Mouse (Mus musculus): Measurements from ENCODE around the gene Rrbp1.

Gene Rrbp1

DNA sequence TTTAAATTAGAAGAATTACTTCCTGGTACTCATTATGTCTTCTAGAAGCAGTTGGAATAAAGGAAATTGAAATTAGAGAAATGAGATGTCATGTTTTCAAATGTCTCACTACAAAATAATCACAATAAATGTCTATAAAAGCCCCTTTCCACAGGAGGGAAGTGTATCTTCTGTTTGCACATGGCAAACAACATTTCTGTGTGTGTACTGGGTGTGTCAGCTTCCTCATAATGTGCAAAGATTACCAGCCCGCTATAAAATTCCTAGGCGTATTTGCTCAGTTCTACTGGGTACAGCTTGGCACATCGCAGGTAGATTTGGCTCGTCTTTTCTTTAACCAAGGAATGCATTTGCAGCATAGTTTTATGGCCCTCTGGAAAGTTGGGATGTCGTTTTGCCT is 93.4 kb downstream of the Rrbp1 start:
- no peak for DNase-seq (ENCODE audit: low read depth, low spot score)

DNA sequence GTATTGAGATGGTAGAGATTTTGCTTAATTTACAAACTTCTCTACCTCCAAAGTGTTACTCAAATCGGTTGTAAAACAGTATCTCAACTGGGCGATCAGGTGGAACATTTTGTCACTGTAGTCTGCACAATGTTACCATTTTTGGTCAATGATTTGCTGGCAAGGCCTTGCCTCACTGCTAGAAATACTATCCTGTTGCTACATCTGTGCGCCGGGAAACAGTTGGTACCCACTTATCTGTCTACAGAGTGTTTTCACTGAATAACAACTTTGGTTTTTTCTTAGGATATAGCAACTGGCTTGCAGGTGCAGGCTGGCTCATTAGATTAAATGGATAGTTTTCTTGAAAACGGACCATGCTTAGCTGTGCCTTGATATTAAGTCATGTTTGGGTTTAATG is 94.8 kb downstream of the Rrbp1 start:
- no peak for DNase-seq (ENCODE audit: low read depth, low spot score)

DNA sequence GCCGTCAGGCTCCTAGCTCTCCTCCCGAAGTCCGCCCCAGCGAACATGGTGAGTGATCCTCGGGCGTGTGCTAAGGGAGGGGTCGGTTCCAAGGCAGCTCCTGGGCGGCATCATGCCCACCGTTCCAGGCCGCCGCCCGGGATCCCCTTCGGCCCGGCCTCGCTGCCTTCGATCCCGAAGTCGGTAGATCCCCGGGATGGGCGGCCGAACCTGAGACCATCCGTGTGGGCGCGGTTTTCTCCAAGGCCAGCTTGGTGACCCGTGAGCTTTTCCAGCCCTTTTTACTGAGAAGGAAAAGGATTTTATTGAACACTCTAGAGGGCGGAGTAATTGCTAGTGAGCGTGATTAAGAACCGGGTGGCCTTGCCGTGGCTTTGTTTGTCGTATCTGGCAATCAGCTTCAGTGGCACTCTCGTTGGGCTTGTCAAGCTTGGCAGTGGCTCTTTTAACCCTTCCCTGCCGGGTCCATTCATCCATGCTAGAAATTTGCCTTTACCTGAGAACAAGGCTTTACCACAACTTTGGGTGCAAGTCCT is 95.4 kb downstream of the Rrbp1 start:
- DNase-seq (ENCODE audit: low read depth, low spot score) = no peak

DNA sequence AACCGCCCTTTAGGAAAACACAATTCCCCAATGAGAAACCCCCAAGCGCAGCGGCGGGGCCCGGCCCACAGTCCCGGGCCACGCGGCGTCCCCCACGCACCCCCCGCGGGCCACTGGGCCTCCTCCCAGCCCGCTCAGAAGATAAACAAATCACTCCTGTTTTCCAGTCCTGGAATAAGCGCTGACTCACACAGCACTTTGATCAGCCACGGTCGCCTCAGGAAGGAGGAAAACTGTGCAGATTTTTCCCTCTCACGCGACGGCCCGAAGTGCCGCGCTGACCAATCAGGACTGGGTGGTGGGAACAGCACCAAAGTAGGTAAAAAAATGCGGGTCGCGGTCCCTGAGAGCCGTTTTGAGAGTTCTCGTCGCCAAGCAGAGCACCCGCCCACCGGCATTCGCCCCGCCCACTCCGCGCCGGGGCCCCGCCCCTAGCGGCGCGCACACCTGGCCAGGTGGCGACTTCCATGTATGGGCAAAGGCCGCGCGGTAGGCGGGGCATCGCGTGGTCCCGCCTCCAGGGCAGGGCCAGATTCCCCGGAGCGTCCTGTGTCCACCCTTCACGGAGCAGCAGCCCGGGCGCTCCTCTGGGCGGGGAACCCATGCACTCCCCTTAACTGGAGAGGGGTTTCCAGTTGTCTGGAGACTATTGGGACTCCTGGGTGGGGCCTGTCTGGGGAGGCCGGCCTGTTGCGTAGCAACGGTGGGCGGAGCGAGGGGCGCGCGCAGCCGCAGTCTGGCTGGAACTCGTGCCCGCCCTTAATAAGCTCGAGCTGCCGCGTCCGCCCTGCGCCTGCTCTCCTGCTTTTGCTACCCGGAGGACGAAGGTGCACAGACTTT is 96.1 kb downstream of the Rrbp1 start, which contains the start of gene Dstn:
TSS of gene Dstn (plus strand) at position 561 of the 840 bp plus-strand sequence.
- peak; percentile 94 for DNase-seq (ENCODE audit: low read depth, low spot score)

DNA sequence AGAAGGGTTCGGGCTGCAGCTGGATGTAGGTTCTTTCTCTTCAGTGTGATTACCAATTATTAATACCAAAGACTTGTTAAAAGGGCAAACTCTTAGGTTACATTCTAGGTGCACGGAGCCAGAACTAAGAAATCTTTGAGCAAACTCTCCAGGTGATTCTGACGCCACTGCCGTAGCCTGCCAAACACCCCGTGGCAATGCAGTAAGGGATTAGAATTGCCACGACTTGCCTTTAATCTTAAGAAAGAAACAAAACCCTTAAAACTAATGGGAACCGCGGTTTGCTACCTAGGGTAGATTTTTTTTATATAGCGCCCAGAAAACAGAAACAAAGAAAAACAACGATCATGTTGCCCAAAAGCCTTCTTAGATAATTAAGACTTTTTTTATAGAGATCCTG is 96.8 kb downstream of the Rrbp1 start:
- DNase-seq (ENCODE audit: low read depth, low spot score) = no peak

DNA sequence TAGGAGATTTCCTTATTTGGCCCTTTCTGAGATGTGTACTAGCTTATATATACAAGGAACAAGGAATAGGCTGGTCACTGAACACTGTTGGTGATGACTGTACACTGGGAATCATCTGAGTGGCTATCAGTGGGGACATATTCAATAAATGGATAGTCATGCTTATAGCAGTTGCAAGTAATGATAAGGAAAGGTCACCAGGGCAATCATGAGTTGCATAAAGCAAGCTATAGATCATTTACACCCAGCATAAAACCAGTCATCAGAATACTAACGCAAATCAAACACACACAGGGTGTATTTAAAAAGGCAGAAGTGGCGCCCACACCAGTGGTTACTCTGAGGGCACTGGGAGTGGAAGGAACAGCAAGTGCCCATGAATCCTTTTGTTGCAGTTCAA is 98.9 kb downstream of the Rrbp1 start:
- DNase-seq (ENCODE audit: low read depth, low spot score) = no peak

DNA sequence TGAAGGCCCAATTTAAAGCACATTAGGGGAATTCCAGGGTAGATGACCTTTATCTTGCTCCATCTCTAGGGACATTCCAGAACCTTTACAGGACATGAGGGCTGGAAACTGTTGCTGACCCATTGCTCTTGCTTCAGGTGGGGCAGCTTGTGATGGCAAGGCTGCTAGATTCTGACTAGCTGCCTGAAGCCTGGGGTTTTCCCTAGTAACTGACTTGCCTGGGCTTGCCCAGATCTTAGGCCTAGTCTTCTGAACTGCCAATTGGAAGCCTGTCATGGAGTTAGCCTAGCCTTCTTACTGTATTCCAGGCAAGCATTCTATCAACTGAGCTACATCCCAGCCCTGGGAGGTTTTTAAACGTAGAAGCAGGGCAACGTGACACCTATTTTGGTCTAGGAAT is 101.8 kb downstream of the Rrbp1 start:
- DNase-seq (ENCODE audit: low read depth, low spot score) = no peak

DNA sequence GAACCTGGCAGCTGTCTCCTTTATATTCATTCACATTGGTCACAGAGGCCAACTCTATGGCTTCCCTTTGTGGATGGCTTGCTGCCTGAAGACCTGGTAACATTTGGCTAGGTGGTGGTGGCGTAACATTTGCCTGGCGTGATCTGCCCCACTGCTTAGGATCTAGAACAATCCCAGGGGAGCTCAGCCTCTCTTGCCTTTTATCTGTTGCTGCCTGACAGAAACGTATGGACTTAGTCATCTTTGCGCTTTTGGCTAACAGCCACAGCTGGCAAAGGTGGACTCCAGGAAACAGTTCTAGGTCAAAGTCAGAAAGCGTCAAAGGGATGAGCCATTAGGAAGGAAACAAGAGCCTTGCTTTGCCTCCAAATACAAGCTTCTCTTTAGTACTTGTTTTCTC is 106.2 kb downstream of the Rrbp1 start:
- no peak for DNase-seq (ENCODE audit: low read depth, low spot score)

DNA sequence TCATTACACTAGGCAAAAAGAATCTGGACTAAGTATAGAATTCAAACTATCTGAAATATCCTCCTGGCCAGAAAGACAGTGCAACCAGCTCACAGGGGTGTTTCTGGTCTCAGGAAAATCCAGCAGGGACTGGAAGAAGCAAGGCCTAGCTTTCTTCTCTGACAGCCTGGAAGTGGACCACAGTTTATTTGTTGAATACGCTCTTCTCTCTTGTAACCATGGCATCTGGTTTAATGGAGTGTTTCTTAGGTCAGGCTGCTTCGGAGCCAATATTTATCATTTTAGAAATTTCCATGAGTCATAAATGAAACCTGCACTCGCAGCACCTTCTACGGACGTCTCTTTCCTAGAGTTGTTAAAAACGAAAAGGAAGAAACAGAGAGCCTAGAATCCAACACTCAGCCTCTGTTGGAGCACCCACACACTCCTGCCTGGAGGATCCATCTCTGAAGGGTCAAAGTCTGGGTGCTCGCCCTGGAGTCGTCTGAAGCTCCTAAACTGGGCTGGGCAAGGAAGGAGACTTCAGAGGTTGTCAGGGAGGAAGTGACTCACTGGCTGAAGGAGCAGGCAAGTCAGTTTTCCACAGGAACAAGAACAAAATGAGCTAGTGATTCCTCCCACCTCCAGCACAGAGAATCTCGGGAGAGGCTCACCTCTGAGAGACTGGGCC is 107.6 kb downstream of the Rrbp1 start:
- DNase-seq (ENCODE audit: low read depth, low spot score) = no peak

DNA sequence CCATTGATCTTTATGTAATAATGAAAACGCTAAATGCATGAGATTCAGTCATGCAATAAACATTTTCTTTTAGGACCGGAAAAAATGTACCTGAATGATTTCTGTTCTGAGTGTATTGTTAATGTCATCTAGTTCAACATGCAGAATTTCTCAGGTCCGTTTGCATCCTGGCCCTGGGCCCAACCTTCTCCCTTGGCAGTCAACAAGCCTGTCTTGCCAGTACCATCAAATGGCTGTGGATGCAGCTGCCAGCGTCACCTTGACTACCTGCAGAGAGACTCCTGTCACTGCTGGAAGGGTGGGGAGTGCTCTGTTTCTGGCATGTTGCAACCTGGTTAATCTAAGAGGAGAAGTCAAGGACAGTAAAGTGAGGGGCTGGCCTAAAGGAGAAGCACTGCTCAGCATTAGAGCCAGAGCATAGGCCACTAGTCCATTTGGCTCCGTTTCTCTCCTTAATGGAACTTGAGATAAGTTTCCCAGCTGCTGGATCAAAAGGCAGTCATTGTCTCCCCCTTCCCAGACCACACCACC is 110.2 kb downstream of the Rrbp1 start:
- no peak for DNase-seq (ENCODE audit: low read depth, low spot score)

DNA sequence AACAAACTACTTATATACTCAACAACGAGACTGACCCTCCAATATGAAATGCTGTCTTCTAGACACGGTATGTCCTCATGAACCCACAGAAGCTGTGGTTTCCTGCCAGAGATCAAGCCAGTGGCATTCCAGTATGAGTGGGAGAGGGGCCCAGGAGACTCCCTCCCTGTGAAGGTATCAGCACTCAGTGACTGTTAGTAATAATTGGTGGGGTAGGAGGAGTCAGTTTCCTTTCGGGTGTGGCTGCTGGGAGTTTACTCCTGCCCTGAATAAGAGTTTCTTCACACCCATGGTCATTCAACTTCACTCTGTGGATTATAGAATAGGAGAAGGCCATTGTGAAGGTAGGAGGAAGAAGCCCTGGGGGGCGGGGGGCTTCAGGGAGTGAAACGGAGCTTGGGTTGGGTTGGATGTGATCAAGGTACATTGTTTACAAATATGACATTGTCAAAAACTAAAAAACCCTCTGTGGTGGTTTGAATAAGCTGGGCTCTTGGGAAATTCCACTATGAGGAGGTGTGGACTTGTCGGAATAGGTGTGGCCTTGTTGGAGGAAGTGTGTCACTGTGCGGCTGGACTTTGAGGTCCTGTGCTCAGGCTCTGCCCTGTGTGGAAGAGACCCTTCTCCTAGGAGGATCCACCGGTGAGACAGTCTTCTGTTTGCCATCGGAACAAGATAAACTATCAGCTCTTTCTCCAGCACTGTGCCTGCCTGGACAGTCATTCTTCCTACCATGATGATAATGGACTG is 111.4 kb downstream of the Rrbp1 start:
- no peak for DNase-seq (ENCODE audit: low read depth, low spot score)
